Mouse (Mus musculus) WW6 (cell line): ENCODE results near the gene Inpp4b.
"Not testable (repeated sequence)": the region's sequence is repeated elsewhere in the genome, so short reads cannot be mapped to it uniquely, and the experiment has no call there.

Source experiments
- DNase-seq: peaks from one replicate; pipeline ENCODE4 v3.0.0-alpha.2; 2013; ENCODE audit warnings: low read depth, low spot score

Inpp4b gene

GRCm38 (mm10) chr8:81776516-81777237 is 434.3 kb downstream of the Inpp4b start:
- no peak for DNase-seq

- DNase-seq, result no peak
Observed at GRCm38 (mm10) chr8:81777704-81778103, 435.3 kb downstream of the Inpp4b start.

- DNase-seq, result no peak
Observed at GRCm38 (mm10) chr8:81779440-81779839, 437.1 kb downstream of the Inpp4b start.

- no peak for DNase-seq
Observed at GRCm38 (mm10) chr8:81780166-81780565, 437.8 kb downstream of the Inpp4b start.

GRCm38 (mm10) chr8:81780921-81781675 is 438.7 kb downstream of the Inpp4b start:
- no peak for DNase-seq

GRCm38 (mm10) chr8:81782781-81783180 is 440.4 kb downstream of the Inpp4b start:
- no peak for DNase-seq

GRCm38 (mm10) chr8:81784775-81785174 is 442.4 kb downstream of the Inpp4b start:
- DNase-seq, result no peak

- DNase-seq, result no peak
Observed at GRCm38 (mm10) chr8:81788498-81788897, 446.1 kb downstream of the Inpp4b start.

- DNase-seq, result no peak
Observed at GRCm38 (mm10) chr8:81792649-81793048, 450.3 kb downstream of the Inpp4b start.

- no peak for DNase-seq
Observed at GRCm38 (mm10) chr8:81798501-81798900, 456.1 kb downstream of the Inpp4b start.

- no peak for DNase-seq
Observed at GRCm38 (mm10) chr8:81800792-81801191, 458.4 kb downstream of the Inpp4b start.

- peak; percentile 24 for DNase-seq
Observed at GRCm38 (mm10) chr8:81806797-81807196, 464.4 kb downstream of the Inpp4b start.

- no peak for DNase-seq
Observed at GRCm38 (mm10) chr8:81807578-81807977, 465.2 kb downstream of the Inpp4b start.

GRCm38 (mm10) chr8:81808406-81808805 is 466.1 kb downstream of the Inpp4b start:
- DNase-seq, result no peak

- not testable (repeated sequence) for DNase-seq
Observed at GRCm38 (mm10) chr8:81809414-81809813, 467.1 kb downstream of the Inpp4b start.

- DNase-seq, result no peak
Observed at GRCm38 (mm10) chr8:81812051-81812751, 469.8 kb downstream of the Inpp4b start.

GRCm38 (mm10) chr8:81814742-81815141 is 472.4 kb downstream of the Inpp4b start:
- no peak for DNase-seq

- no peak for DNase-seq
Observed at GRCm38 (mm10) chr8:81815551-81815950, 473.2 kb downstream of the Inpp4b start.

- no peak for DNase-seq
Observed at GRCm38 (mm10) chr8:81823121-81823520, 480.8 kb downstream of the Inpp4b start.

GRCm38 (mm10) chr8:81824975-81825374 is 482.6 kb downstream of the Inpp4b start:
- DNase-seq, result no peak

- no peak for DNase-seq
Observed at GRCm38 (mm10) chr8:81826406-81826805, 484.1 kb downstream of the Inpp4b start.

- DNase-seq, result no peak
Observed at GRCm38 (mm10) chr8:81827306-81827913, 485.1 kb downstream of the Inpp4b start.
